Mouse (Mus musculus) left cerebral cortex, postnatal 36 days (tissue): ENCODE measurements around the gene Gpi1. TPM values are rescaled to one million over a fixed set of nuclear protein-coding genes. Genes with fewer than 3 reads are reported as not detected.
"Not testable (repeated sequence)": the region's sequence is repeated elsewhere in the genome, so short reads cannot be mapped to it uniquely, and the experiment has no call there.

Experiments
- DNase-seq, 2 experiments: peaks; one replicate each; pipeline ENCODE4 v3.0.0; 2021 to 2022; ENCODE audit warnings: low spot score in 2 of 2, mixed read lengths in 1 of 2
- intact Hi-C: fragments of 180-260 bp; cut with DNase I; formaldehyde crosslinking; loops from one replicate; pipeline ENCODE4 v1.15.1; 2025
- total RNA-seq, 2 experiments: library from RNA; stranded (reverse); gene quantifications; 2 replicates each; pipeline ENCODE4 v1.2.3; 2021

Gpi1 gene
- total RNA-seq, 2 experiments from 2014 or later: 657 to 689 TPM

DNA sequence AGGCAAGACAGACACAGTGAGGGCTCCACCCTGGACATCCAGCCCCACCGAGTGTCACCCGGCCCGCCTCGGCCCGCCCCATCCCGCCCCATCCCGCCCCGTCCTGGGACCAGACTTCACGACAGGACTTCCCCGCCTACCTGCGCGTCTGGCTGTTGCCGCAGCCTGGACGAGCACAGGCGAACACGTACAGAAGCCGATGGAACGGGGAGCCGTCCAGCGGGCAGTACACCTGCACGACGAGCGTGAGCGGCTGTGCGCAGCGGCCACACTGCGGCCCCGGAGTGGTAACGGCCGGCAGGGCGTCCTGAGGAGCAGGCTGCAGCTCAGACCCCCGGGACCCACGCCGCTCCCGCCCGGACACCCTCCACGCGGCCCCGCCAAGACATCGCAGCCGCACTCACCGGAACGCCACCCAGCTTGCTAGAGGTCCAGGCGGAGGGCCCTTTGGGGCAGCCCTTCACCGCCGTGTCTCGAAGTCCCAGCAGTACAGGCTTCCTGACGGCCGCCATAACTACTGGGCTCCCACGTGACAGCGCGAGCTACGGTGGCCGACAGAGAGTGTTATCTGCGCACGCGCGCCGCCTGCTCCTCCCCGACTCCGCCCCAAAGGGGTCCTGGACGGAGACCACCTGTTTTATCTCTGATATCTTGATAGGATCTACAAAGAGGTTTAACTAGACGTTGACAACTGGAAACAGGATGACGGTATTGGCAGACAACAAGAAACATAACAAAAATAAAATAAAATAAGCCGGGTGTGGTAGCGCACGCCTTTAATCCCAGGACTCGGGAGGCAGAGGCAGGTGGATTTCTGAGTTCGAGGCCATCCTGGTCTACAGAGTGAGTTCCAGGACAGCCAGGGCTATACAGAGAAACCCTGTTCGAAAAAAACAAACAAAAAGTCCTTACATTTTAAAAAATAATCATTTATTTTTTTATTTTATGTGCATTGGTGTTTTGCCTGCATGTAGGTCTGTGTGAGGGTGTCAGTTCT is 33.7 kb downstream of the Gpi1 start, which contains the start of gene Pdcd2l:
Gene Pdcd2l, minus strand, starts transcription at position 530 of the 997 bp plus-strand sequence.
- intact Hi-C loops: no loop called here

DNA sequence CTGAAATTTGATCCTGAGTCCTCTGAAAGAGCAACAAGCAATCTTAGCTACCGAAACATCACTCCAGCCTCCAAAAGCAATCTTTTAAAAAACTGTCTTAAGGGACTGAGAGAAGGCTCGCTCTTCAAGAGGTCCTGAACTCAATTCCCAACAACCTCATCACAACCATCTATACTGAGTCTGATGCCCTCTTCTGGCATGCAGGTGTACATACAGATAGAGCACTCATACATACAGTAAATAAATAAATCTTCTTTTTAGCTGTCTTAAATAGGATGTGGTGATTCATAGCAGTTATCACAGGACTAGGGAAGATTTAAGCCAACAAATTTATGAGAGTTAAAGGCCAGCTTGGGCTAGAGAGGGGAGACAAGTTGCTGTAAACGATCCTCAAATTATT is 34.5 kb downstream of the Gpi1 start:
- intact Hi-C loops: no loop called here
- no peak for DNase-seq

More for the DNA sequence above, 33.7 kb downstream of the Gpi1 start, which contains the start of gene Pdcd2l:
- DNase-seq: peak; percentile 91

DNA sequence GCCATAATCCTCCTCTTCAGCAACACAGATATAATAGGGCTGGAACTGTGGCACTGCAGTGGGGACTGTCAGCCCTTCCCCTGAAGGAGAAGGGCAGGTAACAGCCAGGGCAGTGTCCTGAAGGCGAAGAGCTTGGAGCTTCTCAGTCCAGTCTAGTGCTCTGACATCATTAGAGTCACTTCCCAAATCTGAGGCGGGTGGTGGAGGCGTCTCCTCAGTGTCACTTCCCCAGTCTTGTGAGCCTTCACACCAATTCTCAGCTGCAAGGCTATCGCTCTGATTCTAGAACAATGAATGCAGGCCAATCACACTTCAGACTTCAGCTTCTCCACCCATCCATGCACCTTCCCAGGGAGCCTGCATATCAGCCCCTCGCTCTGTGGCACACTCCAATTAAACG is 37.3 kb downstream of the Gpi1 start:
- DNase-seq: no peak
- intact Hi-C loops: no loop called here

DNA sequence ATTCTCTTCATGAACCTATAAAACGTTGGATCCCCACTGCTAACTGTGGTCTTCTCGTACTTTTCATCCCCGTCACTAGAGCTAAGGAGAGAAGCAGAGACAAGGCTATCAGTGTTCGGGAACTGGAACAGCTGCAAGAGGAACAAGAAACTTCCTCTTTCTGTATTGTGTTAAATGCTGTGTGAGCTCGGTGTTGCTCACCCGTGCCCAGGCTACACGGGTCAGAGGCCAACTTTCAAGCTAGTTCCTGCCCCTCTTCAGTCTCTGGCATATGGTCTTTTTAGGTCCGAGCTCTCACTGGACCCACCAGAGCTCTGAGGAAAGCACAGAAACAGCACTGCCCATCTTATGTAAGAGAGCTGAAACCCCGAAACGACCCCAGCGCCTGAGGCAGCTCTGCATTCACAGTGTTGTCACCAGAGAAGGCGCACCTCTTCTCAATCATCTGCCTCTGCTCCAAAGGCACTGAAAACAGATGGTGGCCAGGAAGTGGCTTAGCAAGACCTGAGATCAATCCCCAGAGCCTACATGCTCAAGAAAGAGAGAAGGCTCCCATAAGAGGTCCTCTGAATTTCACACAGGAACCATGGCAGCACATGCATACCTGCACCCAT is 40.7 kb downstream of the Gpi1 start:
- intact Hi-C loops: no loop called here

DNA sequence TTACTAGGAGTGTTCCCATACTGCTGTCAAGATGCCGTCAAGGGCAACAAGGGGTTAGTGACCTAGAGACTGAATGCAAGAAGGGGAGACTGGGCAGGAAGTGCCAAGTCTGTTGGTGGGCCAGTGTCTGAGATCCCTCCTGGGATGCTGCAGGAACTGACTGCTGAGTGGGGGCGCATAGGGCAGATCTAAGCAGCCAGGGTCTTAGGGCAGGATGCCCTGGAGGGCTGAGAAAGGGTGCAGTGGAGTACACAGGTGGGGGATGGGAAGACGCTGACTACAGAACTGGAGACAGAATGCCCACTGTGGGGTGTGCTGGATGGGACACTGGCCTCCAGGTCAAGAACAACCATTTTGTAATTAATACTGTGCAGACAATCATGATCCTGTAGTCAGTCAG is 46.3 kb downstream of the Gpi1 start:
- intact Hi-C loops: no loop called here
- DNase-seq: no peak

More for the DNA sequence above, 40.7 kb downstream of the Gpi1 start:
- no peak for DNase-seq

DNA sequence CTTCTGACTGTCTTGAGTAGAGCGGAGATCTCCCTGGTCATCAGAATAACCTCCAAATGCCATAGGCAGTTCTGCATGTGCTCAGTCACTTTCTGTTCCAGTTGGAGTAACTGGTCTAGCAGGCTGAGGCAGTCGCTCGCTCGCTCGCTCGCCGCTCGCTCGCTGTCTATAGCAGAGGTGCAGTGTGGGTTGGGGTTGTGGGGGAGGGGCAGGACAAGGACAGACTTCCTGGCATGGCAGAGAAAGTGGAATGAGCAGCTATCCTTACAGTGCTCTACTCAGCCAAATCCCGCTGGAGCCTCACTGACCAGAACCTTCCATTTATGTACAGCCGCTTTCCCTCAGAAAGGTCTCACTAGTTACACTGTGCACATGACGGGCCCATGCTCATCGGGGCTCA is 46.8 kb downstream of the Gpi1 start:
- DNase-seq: no peak
- intact Hi-C loops: no loop called here

DNA sequence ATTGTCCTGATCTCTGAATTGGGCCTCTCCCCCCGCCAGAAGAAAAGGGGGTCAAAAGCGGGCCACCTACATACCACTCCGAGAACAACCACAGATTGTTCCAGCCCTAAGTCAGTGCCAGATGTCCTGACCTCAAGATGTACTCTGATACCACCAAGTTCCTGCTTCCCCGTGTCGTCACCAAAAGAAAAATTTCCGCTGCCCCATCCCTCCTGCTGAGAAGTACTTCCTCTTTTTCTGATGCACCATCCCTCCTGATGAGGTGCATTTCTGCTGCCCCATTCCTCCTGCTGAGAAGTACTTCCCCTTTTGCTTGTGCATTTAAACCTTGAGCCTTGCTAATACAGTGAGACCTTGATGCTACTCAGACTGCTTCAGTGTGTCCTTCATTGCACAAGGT is 53.9 kb downstream of the Gpi1 start:
- intact Hi-C loops, DNase-seq: not testable (repeated sequence)

DNA sequence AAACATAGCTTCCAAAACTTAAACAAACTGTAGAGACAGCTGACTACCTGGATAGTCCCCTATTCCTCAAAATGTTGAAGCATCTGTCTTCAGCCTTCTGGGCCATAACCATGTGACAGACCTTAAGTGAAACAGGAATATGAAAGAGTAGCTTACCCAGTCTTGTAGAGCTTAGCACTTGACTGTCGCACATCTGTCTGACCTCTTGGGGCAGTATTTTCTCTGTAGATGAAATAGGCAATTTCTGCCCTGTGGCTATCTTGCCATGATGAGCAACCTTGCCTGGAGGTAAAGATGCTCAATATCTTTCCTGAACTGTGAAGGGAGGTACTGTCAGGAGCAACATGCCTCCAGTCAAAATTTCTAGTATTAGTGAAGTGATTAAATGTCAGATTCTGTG is 57.9 kb downstream of the Gpi1 start:
- intact Hi-C loops: no loop called here
- DNase-seq: no peak

DNA sequence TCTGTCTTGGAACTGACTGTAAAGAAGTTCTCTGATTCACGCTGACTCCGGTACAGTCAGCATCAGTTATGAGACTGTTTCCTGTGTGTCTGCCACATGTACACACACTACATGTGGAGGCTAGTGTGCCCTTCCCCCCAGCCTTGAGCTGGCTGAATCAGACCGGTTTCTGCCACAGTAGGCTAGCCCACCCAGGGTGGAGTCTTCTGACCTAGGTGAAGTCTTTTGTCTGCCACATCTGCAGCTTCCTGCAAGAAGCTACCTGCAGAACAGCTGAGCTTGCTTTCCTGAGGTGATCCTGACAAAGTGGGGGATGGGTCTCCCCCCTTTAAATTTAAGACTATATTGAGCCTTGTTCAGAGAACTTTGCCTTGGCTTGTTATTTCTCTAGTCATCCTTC is 60.7 kb downstream of the Gpi1 start, which contains the start of gene Uba2:
Gene Uba2, minus strand, starts transcription at position 146 of the 400 bp plus-strand sequence.
- intact Hi-C loops: no loop called here
- DNase-seq: no peak

DNA sequence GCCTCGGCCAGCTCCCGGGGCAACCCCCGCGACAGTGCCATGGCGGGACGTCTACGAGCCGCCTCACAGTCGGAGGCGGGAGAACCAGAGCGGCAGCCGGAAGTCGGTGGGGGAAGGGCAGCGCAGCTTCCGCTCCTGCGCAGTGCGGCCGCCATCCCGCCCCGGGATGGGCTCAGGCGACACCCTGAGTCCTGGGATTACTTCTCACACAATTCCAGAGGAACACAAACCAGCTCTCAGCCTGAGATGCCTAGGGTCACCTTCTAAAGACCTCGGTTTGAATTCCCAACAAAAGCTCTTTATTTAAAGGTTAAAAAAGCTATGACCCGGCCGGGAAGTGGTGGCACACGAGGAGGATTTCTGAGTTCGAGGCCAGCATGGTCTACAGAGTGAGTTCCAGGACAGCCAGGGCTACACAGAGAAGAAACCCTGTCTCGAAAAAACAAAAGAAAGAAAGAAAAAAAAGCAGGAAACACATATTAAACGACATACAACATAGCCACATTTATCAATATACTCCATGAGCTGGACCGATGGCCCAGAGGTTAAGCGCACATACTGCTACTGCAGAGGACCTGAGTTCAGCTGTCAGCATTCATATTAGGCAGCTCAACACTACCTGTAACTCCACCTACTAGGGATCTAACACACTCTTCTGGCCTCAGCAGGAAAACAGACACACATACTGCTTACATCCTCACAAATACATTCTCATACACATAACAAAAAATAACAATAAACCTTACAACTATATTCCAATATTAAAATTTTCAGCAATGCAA is 61.5 kb downstream of the Gpi1 start:
- peak; percentile 93 to 94 for DNase-seq
- intact Hi-C loops: no loop called here

DNA sequence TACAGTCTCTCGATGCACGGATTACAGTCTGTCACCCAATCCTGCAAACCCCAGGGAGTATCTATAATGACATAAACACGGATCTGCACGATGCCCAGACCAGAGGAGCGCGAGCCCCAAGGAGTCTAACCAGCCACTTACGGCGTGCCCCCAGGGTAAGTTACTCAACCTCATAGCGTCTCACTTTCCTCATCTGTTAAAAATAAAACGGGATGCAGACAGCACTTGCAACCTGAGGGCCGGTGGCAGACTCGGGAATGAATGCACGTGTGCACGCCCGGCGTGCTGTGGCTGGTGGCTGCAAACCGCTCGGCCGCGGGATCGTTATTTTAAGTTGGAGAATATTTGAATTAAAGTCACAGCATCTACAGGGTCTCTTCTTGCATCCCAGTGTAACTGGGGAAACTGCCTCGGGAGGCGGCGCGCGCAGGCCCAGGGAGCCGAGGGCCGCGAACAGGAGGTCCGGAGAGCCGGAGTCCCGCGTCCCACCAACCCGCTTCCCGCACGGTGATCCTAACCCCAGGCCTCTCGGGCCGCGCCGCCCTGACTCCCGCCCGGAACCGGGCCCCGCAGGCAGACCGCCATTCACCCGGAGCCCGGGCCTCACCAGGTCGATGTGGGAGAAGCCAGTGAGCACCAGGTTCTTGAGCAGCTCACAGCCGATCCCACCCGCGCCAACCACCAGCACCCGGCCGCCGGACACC is 62.2 kb downstream of the Gpi1 start:
- intact Hi-C loops: no loop called here
- DNase-seq: peak in 1 of 2 experiments; percentile 44

DNA sequence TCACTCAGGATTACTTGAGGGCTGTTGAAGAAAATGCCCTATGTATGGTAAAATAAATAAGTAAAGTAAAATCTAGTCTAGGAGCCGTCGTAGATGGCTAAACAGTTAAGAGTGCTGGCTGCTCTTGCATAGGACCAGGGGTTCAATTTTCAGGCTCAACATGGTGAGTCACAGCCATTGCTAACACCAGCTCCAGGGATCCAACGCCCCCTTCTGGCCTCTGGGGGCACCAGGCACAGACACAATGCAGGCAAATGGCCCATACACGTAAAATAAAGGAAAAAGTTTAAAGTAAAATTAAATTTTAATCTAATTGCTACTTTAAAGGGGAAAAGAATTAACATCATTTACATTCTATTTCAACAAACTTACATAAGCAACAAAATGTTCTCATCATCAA is 63.3 kb downstream of the Gpi1 start:
- no peak for DNase-seq
- intact Hi-C loops: no loop called here

DNA sequence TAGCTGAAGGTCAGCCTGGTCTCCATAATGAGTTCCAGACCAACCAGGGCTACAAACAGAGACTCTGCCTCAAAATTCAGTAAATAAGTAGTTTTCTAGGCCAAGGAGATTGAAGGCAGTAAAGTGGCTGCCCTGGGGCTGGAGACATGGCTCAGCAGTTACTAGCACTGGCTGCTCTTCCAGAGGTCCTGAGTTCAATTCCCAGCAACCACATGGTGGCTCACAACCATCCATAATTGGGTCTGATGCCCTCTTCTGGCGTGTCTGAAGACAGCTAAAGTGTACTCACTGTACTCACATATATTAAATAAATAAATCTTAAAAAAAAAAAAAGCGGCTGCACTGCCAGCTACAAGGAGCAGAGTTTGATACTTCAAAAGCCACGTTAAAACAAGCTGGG is 64.1 kb downstream of the Gpi1 start:
- no peak for DNase-seq
- intact Hi-C loops: no loop called here

DNA sequence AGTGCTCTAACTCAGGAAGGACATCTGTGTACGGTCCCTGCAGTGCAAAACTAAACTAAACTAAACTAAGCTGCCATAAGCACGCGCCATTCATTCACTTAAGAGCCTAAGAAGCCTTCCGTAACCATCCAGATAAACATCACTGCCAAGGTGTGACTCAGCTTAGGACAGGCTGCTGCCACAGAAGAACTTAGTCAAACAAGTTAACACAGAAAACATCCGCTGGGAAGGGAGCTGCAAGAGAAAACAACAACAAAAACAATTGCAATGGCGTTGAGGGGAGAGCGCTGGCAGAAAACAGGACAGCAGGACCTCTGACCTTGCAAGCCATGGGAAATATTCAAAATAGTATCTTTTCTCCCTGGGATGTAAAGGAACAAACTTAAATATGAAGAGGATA is 65.5 kb downstream of the Gpi1 start:
- no peak for DNase-seq
- intact Hi-C loops: no loop called here

DNA sequence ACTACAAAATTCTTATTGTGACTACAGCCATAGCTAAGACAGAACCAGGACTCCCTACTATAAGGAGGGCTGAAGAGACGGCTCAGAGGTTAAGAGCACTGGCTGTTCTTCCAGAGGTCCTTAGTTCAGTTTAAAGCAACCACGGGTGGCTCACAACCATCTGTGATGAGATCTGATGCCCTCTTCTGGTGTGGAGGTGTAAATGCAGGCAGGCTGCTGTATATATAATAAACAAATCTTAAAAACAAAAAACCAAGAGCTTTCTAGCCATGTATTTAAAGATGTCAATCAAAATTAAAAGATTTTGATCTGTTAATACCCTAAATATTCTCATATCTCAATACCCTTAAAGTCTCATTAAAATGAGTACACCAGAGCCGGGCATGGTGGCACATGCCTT is 71.0 kb downstream of the Gpi1 start:
- intact Hi-C loops: no loop called here

DNA sequence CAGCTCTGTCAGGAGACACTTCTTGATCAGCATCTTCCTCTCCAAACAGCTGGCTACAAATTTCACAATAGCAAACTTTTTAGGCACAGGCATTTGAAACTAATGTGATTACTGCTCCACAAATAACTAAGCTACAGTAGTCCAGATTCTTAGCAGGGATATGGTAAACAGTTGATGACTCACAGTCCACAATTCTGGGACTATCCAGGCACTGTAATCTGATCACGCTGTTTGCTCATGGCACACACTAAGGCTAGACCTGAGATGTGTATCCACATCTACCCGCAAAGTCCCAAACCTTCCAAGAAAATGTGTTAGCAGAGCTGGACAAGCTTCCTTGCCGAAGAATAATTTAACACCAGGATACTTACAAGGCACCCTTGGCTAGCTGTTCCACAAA is 72.1 kb downstream of the Gpi1 start:
- intact Hi-C loops: no loop called here
- no peak for DNase-seq

More for the DNA sequence above, 71.0 kb downstream of the Gpi1 start:
- no peak for DNase-seq
